Mouse (Mus musculus): ENCODE results near the gene Gpr171. TPM values are rescaled to one million over a fixed set of nuclear protein-coding genes. Genes with fewer than 3 reads are reported as not detected.
A peak's percentile ranks its signal among the peaks of the same experiment; 100 is the strongest.

Gpr171 gene
- total and polyA plus RNA-seq, 3 experiments: 12.6 to 59.4 (median 20.9) TPM

DNA sequence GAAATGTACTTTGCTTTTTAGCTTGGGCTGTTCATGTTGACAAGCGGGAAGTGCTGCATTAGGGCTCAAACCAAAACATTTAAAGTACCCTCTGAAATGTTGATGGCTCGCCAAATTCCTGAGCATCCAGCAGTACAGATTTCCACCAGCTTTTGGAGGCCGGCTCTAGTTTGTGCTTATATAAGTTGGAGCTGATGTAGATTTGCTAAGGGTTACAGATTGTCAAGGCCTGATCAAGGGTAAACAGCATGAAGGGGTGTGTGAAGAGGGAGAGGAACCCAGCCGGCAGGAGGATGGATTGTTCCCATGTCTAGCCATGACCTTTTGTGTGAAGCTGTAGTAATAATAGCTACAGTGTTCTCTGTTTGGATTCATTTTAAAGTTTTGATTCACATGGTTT is 29.5 kb upstream of the Gpr171 start:
- peaks cover 8 to 26% of the 10 kb centered on the region in 2 experiments for H3K4me1 ChIP-seq (ENCODE audit: control insufficient read depth in 1 of 2, insufficient read depth in 2 of 2)
- H3K79me2 ChIP-seq (replicated peaks; ENCODE audit: control insufficient read depth, extremely low read depth, insufficient read depth, poor library complexity, severe bottlenecking): no peaks in the 10 kb centered on the region
- no peak overlapping the region for H3K4me3 ChIP-seq (replicated peaks in 1 of 3; ENCODE audit: low read depth in 2 of 3, low read length in 2 of 3, poor library complexity in 1 of 3)
- dilution Hi-C loops (cut with MboI; ENCODE audit: extremely low pct_ligation_motif_present, extremely low pct_unique_long_range_greater_than_20kb, low sequenced_read_pairs): no loop called here
- no peak overlapping the region for H3K4me2 ChIP-seq (ENCODE audit: insufficient read depth, low read depth, poor library complexity, severe bottlenecking)
- H3K9me3 ChIP-seq (replicated peaks; ENCODE audit: low read length): no peaks in the 10 kb centered on the region
- no peak overlapping the region for H3K9ac ChIP-seq (ENCODE audit: insufficient read depth, low read depth)
- TF ChIP-seq ZMIZ1 (IDR thresholded peaks at IDR 0.05; ENCODE audit: low read depth, low read length) (no peak), CHD1 (IDR thresholded peaks at IDR 0.05; ENCODE audit: low read depth, low read length) (no peak)
- H3K27me3 ChIP-seq (replicated peaks): no peaks in the 10 kb centered on the region
- DNase-seq (ENCODE audit: extremely low read depth): no peak
- H3K27ac ChIP-seq (ENCODE audit: insufficient read depth, low read depth): no peak overlapping the region
- H3K36me3 ChIP-seq (replicated peaks in 1 of 2; ENCODE audit: control insufficient read depth in 1 of 2, insufficient read depth in 1 of 2, low read length in 1 of 2): peaks cover 0 to 4% of the 10 kb centered on the region in 2 experiments
- in situ Hi-C loops (cut with MboI; ENCODE audit: low pct_ligation_motif_present, low pct_unique_long_range_greater_than_20kb, low sequenced_read_pairs): no loop called here

DNA sequence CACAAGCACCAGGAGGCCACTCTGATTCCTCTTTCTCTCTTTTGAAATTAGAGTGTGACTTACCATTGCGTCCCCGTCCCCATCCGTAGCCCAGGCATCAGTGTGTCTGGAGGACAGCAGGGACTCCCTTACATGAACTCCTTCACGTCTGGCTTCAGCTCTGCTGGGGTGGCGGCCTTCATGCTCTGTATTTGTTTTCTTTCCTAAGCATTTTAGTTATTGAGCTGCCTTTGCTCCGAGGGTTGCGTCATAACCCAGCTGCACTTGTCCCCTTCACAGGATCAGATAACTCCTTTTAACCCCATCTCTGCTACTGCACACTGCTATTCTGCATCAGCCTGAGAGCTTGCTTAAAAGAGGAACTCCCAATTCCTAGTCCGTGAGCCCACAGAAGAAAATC is 28.8 kb upstream of the Gpr171 start:
- Histone ChIP-seq H3K4me2 (ENCODE audit: insufficient read depth, low read depth, poor library complexity, severe bottlenecking) (peak overlapping the region; percentile 48; the same call in 1 of the 2 replicates), H3K9me3 (replicated peaks; ENCODE audit: low read length) (no peaks in the 10 kb centered on the region), H3K27me3 (replicated peaks) (no peaks in the 10 kb centered on the region), H3K27ac (ENCODE audit: insufficient read depth, low read depth) (no peak overlapping the region), H3K36me3 (replicated peaks in 1 of 2; ENCODE audit: control insufficient read depth in 1 of 2, insufficient read depth in 1 of 2, low read length in 1 of 2) (peaks cover 0 to 4% of the 10 kb centered on the region in 2 experiments), H3K9ac (ENCODE audit: insufficient read depth, low read depth) (no peak overlapping the region), H3K4me1 (ENCODE audit: control insufficient read depth in 1 of 2, insufficient read depth in 2 of 2) (peaks cover 8 to 33% of the 10 kb centered on the region in 2 experiments), H3K4me3 (replicated peaks in 1 of 3; ENCODE audit: low read depth in 2 of 3, low read length in 2 of 3, poor library complexity in 1 of 3) (peak overlapping the region in 2 of 3 experiments; percentile 6 to 12), H3K79me2 (replicated peaks; ENCODE audit: control insufficient read depth, extremely low read depth, insufficient read depth, poor library complexity, severe bottlenecking) (no peaks in the 10 kb centered on the region)
- in situ Hi-C loops (cut with MboI; ENCODE audit: low pct_ligation_motif_present, low pct_unique_long_range_greater_than_20kb, low sequenced_read_pairs): no loop called here
- dilution Hi-C loops (cut with MboI; ENCODE audit: extremely low pct_ligation_motif_present, extremely low pct_unique_long_range_greater_than_20kb, low sequenced_read_pairs): no loop called here
- TF ChIP-seq UBTF (IDR thresholded peaks at IDR 0.05; ENCODE audit: low read depth, low read length) (0 out of 2 replicates have a peak, but pooled peaks have one; percentile 40), MEF2A (IDR thresholded peaks at IDR 0.05; ENCODE audit: borderline replicate concordance, low read depth, low read length) (no peak)
- no peak for DNase-seq (ENCODE audit: extremely low read depth)

DNA sequence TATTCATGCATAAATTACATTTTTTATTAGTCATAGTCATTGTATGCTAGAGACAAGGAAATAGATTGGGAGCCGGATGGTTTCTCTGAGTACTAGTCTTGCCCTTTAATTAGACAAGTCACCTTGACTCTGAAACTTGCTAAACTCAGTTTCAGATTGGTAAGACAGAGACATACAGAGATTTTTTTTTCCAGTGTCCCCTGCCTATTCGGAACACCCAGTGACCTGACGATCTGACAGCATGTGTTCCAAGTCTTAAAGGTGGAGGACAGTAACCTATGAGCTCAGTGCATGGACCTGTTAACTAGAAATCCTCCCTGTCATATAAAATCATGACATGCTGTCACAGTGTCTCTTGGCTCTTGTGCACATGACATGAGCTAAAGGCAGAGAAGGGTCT is 27.9 kb upstream of the Gpr171 start:
- dilution Hi-C loops (cut with MboI; ENCODE audit: extremely low pct_ligation_motif_present, extremely low pct_unique_long_range_greater_than_20kb, low sequenced_read_pairs): no loop called here
- no peak overlapping the region for H3K9ac ChIP-seq (ENCODE audit: insufficient read depth, low read depth)
- no peaks in the 10 kb centered on the region for H3K27me3 ChIP-seq (replicated peaks)
- H3K79me2 ChIP-seq (replicated peaks; ENCODE audit: control insufficient read depth, extremely low read depth, insufficient read depth, poor library complexity, severe bottlenecking): no peaks in the 10 kb centered on the region
- in situ Hi-C loops (cut with MboI; ENCODE audit: low pct_ligation_motif_present, low pct_unique_long_range_greater_than_20kb, low sequenced_read_pairs): no loop called here
- TF ChIP-seq IRF4 (IDR thresholded peaks at IDR 0.05; ENCODE audit: low read depth, low read length) (peak; percentile 39; the same call in 1 of the 2 replicates), EP300 (IDR thresholded peaks at IDR 0.05; ENCODE audit: low read length) (peak; percentile 17; the same call in 1 of the 2 replicates), MAFK (IDR thresholded peaks at IDR 0.05; ENCODE audit: insufficient replicate concordance, low read length) (no peak), MAX (IDR thresholded peaks at IDR 0.05; ENCODE audit: low read length) (no peak), ZNF384 (IDR thresholded peaks at IDR 0.05; ENCODE audit: low read depth, low read length) (peak; percentile 59), UBTF (IDR thresholded peaks at IDR 0.05; ENCODE audit: low read depth, low read length) (no peak), RCOR1 (conservative IDR thresholded peaks at IDR 0.05; ENCODE audit: low read depth, low read length) (0 out of 2 replicates have a peak, but pooled peaks have one; percentile 27), ETS1 (conservative IDR thresholded peaks at IDR 0.05; ENCODE audit: low read depth, low read length) (no peak), ZMIZ1 (IDR thresholded peaks at IDR 0.05; ENCODE audit: low read depth, low read length) (no peak), NRF1 (IDR thresholded peaks at IDR 0.05; ENCODE audit: low read depth, low read length) (no peak), E2F4 (IDR thresholded peaks at IDR 0.05; ENCODE audit: insufficient replicate concordance, low read depth, low read length) (no peak), MYC (IDR thresholded peaks at IDR 0.05; ENCODE audit: low read depth, low read length) (no peak; the same call in 1 of the 2 replicates), GABPA (IDR thresholded peaks at IDR 0.05; ENCODE audit: insufficient replicate concordance, low read depth, low read length) (no peak)
- no peak overlapping the region for H3K27ac ChIP-seq (ENCODE audit: insufficient read depth, low read depth)
- H3K36me3 ChIP-seq (replicated peaks in 1 of 2; ENCODE audit: control insufficient read depth in 1 of 2, insufficient read depth in 1 of 2, low read length in 1 of 2): peaks cover 0 to 7% of the 10 kb centered on the region in 2 experiments
- peak overlapping the region; percentile 69; the same call in 1 of the 2 replicates for H3K4me2 ChIP-seq (ENCODE audit: insufficient read depth, low read depth, poor library complexity, severe bottlenecking)
- H3K4me3 ChIP-seq (replicated peaks in 1 of 3; ENCODE audit: low read depth in 2 of 3, low read length in 2 of 3, poor library complexity in 1 of 3): no peak overlapping the region
- no peaks in the 10 kb centered on the region for H3K9me3 ChIP-seq (replicated peaks; ENCODE audit: low read length)
- H3K4me1 ChIP-seq (ENCODE audit: control insufficient read depth in 1 of 2, insufficient read depth in 2 of 2): peaks cover 8 to 39% of the 10 kb centered on the region in 2 experiments
- no peak for DNase-seq (ENCODE audit: extremely low read depth)
